Mouse (Mus musculus): Measurements from ENCODE around the gene Lrrc4. TPM values are rescaled to one million over a fixed set of nuclear protein-coding genes. Genes with fewer than 3 reads are reported as not detected.

The Lrrc4 gene
- 0.32 TPM for polyA plus RNA-seq (2014; fragmentation: Illumina TruSeq; extraction: RNeasy Lipid Tissue Mini Kit (QIAGEN cat#74804); ENCODE audit: low read depth, low replicate concordance)

GRCm38 (mm10) chr6:28831011-28831853 lies at the start of gene Lrrc4:
Gene Lrrc4, minus strand, starts transcription at chr6:28831747.

Other genes starting within 250 kb of the Lrrc4 start
- not detected for gene Lep, start 228.5 kb upstream of the Lrrc4 start, polyA plus RNA-seq (2014; fragmentation: Illumina TruSeq; extraction: RNeasy Lipid Tissue Mini Kit (QIAGEN cat#74804); ENCODE audit: low read depth, low replicate concordance)